ENCODE assay signal across 24 mouse cellular contexts in the genomic region with DNA sequence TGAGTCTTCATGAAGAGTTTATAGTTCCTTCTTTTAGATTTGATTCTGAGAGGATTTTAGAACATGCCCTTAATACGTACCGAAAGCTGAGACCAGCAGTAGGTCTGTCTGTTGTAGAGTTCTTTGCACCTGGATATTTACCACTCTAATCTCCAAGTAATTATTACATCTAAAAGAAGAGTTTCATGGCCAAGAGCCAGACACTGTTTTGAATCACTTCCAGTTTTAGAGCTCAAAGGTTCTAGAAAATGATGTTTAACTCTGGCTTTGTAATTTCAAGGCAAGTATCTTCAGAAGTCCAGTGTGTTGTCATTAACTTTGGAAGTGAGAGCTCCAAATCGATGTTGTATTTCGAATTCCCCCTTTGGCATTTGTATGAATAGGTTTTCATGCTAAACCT.
"Had no signal": no experiment of that assay in that cellular context is flagged by ENCODE, and none has a peak within 500 bp of the region (broad histone marks: within the 10 kb centered on the region; RNA-seq: fewer than 3 reads in every experiment).

No protein-coding gene starts in this region.

- H3K9ac ChIP-seq: forebrain, embryonic 15.5 days; forebrain, postnatal 0 days; heart, embryonic 13.5 days; heart, embryonic 15.5 days; hindbrain, embryonic 13.5 days; hindbrain, embryonic 15.5 days; limb, embryonic 13.5 days; limb, embryonic 15.5 days; liver, embryonic 12.5 days; liver, embryonic 14.5 days had no signal

- H3K36me3 ChIP-seq: forebrain, embryonic 15.5 days; heart, embryonic 15.5 days; hindbrain, embryonic 13.5 days; hindbrain, embryonic 15.5 days; limb, embryonic 13.5 days; limb, embryonic 15.5 days; liver, embryonic 12.5 days had no signal

- H3K4me2 ChIP-seq: forebrain, embryonic 15.5 days; heart, embryonic 11.5 days; heart, embryonic 13.5 days; heart, embryonic 15.5 days; hindbrain, embryonic 13.5 days; hindbrain, embryonic 15.5 days; limb, embryonic 13.5 days; limb, embryonic 15.5 days; liver, embryonic 12.5 days had no signal

- H3K9me3 ChIP-seq: forebrain, embryonic 15.5 days; heart, embryonic 15.5 days; hindbrain, embryonic 13.5 days; hindbrain, embryonic 15.5 days; limb, embryonic 13.5 days; limb, embryonic 15.5 days; liver, embryonic 12.5 days had no signal

- H3K27ac ChIP-seq: forebrain, embryonic 15.5 days; heart, adult 2 months; heart, embryonic 13.5 days; heart, embryonic 15.5 days; hindbrain, embryonic 13.5 days; hindbrain, embryonic 15.5 days; hindbrain, postnatal 0 days; kidney, postnatal 0 days; limb, embryonic 13.5 days; limb, embryonic 15.5 days; liver, embryonic 12.5 days; liver, embryonic 14.5 days had no signal

- H3K4me3 ChIP-seq: forebrain, embryonic 15.5 days; heart, adult 2 months; heart, embryonic 13.5 days; heart, embryonic 15.5 days; hindbrain, embryonic 13.5 days; hindbrain, embryonic 15.5 days; limb, embryonic 13.5 days; limb, embryonic 15.5 days; liver, embryonic 12.5 days had no signal

- ATAC-seq: forebrain, embryonic 15.5 days; forebrain, postnatal 0 days; hindbrain, postnatal 0 days; intestine, embryonic 16.5 days; liver, embryonic 12.5 days had no signal

- DNase-seq: forebrain, postnatal 0 days; gastrocnemius, postnatal 14 days; gastrocnemius, postnatal 36 days; heart, adult 11 months; heart, adult 2 months; heart, postnatal 14 days; heart, postnatal 36 days; layer of hippocampus, adult 9-11 months; layer of hippocampus, postnatal 36 days; left cerebral cortex, postnatal 4 days; lung, adult 18-20 months had no signal

- H3K27me3 ChIP-seq: forebrain, embryonic 15.5 days; heart, embryonic 13.5 days; heart, embryonic 15.5 days; hindbrain, embryonic 13.5 days; hindbrain, embryonic 15.5 days; limb, embryonic 13.5 days; limb, embryonic 15.5 days; liver, embryonic 12.5 days had no signal

- H3K4me1 ChIP-seq: forebrain, embryonic 15.5 days; hindbrain, embryonic 13.5 days; hindbrain, embryonic 15.5 days; limb, embryonic 13.5 days; limb, embryonic 15.5 days; liver, embryonic 12.5 days had no signal
